Mouse (Mus musculus) kidney, postnatal 0 days (tissue): ENCODE results near the gene Kcnj14. TPM values are rescaled to one million over a fixed set of nuclear protein-coding genes. Genes with fewer than 3 reads are reported as not detected.
A peak's percentile ranks its signal among the peaks of the same experiment; 100 is the strongest.

Source experiments
- ATAC-seq: fragments of 200-750 bp; cut with Nextera tagmentation; replicated peaks from 2 replicates; pipeline ENCODE4 v1.8.0; 2017; ENCODE audit warnings: low read depth, moderate number of reproducible peaks, moderate TSS enrichment, moderate library complexity; ENCODE audit not compliant: low FRiP score
- DNase-seq: peaks from one replicate; pipeline ENCODE4 v3.0.0-alpha.2; 2016; ENCODE audit warnings: low spot score
- H3K27ac ChIP-seq: fragments of 300-500 bp; sonication (generic); 2 replicates; pipeline ENCODE4 v1.5.1; 2014; ENCODE audit warnings: mild to moderate bottlenecking
- H3K27me3 ChIP-seq: fragments of 300-500 bp; sonication (generic); 2 replicates; pipeline ENCODE4 v1.6.1; 2014; ENCODE audit warnings: low read length, mixed read lengths; ENCODE audit not compliant: insufficient read depth
- H3K36me3 ChIP-seq: fragments of 300-500 bp; sonication (generic); 2 replicates; pipeline ENCODE4 v1.6.1; 2014; ENCODE audit warnings: low read length, mixed read lengths; ENCODE audit not compliant: insufficient read depth
- H3K4me1 ChIP-seq: fragments of 300-500 bp; sonication (generic); replicated peaks from 2 replicates; pipeline ENCODE4 v1.6.1; 2014; ENCODE audit warnings: antibody characterized with exemption, low read length, mixed read lengths; ENCODE audit not compliant: insufficient read depth
- H3K4me2 ChIP-seq: fragments of 300-500 bp; sonication (generic); 2 replicates; pipeline ENCODE4 v1.6.1; 2014; ENCODE audit warnings: mild to moderate bottlenecking, low read length, moderate library complexity, mixed read lengths
- H3K4me3 ChIP-seq: fragments of 300-500 bp; sonication (generic); replicated peaks from 2 replicates; pipeline ENCODE4 v1.5.1; 2014; ENCODE audit warnings: low read depth, low read length
- H3K9ac ChIP-seq: fragments of 300-500 bp; sonication (generic); 2 replicates; pipeline ENCODE4 v1.6.1; 2014; ENCODE audit warnings: low read depth, low read length
- H3K9me3 ChIP-seq: fragments of 300-500 bp; sonication (generic); replicated peaks from 2 replicates; pipeline ENCODE4 v1.6.1; 2016; ENCODE audit warnings: low read length, inconsistent platforms, mixed read lengths
- CTCF ChIP-seq: IDR thresholded peaks from 2 replicates; pipeline ENCODE4 v1.5.1; 2016; ENCODE audit warnings: antibody characterized with exemption, low read depth, mild to moderate bottlenecking, moderate library complexity
- WGBS: fragments of 180-500 bp; shearing (Covaris S2); extraction: QIAGEN DNeasy Blood & Tissue Kit; methylation state at CpG from one replicate; pipeline ENCODE4 v1.1.7; 2014; 5-methylcytosine and 5-hydroxymethylcytosine counted together
- polyA plus RNA-seq: library from polyadenylated mRNA; unstranded; fragments of >200 nt; fragmentation: Nextera tagmentation; extraction: Ambion mirVana; gene quantifications from 2 replicates; pipeline ENCODE4 v1.2.1, GENCODE M21; 2015

The Kcnj14 gene
- polyA plus RNA-seq, 1 experiment from 2014 or later, result 0.80 TPM

GRCm38 (mm10) chr7:45833148-45833790, 8.7 kb upstream of the Kcnj14 start:
- no peak for TF ChIP-seq CTCF
- H3K4me2 ChIP-seq, result peak overlapping the region; percentile 55
- no peak overlapping the region for H3K27ac ChIP-seq
- ATAC-seq (0 out of 2 replicates have a peak, but pooled peaks have one; percentile 15), DNase-seq (no peak)
- peak overlapping the region; percentile 29 for H3K4me3 ChIP-seq
- H3K9ac ChIP-seq, result peak overlapping the region; percentile 47; the same call in 1 of the 2 replicates
- H3K27me3 ChIP-seq, result peaks cover 33% of the 10 kb centered on the region
- H3K4me1 ChIP-seq, result peaks cover 20% of the 10 kb centered on the region
- 1% methylated on average over 65 of the region's 86 CpGs for WGBS
- H3K9me3 ChIP-seq, result no peaks in the 10 kb centered on the region
- peaks cover 6% of the 10 kb centered on the region; the same call in 1 of the 2 replicates for H3K36me3 ChIP-seq

- no peak for TF ChIP-seq CTCF
- Histone ChIP-seq H3K9ac (no peak overlapping the region), H3K4me2 (peak overlapping the region; percentile 55), H3K27ac (no peak overlapping the region), H3K4me3 (peak overlapping the region; percentile 29), H3K36me3 (peaks cover 13% of the 10 kb centered on the region), H3K4me1 (peaks cover 20% of the 10 kb centered on the region), H3K9me3 (no peaks in the 10 kb centered on the region), H3K27me3 (peaks cover 33% of the 10 kb centered on the region)
- WGBS, result 11% methylated on average over 30 of the region's 30 CpGs
- ATAC-seq (no peak), DNase-seq (no peak)
Observed at GRCm38 (mm10) chr7:45832428-45832827, 7.8 kb upstream of the Kcnj14 start.

GRCm38 (mm10) chr7:45831128-45831525, 6.5 kb upstream of the Kcnj14 start:
- Histone ChIP-seq H3K27ac (no peak overlapping the region; the same call in 1 of the 2 replicates), H3K36me3 (peaks cover 24% of the 10 kb centered on the region), H3K4me1 (peaks cover 20% of the 10 kb centered on the region), H3K4me3 (peak overlapping the region; percentile 76), H3K9me3 (no peaks in the 10 kb centered on the region), H3K4me2 (peak overlapping the region; percentile 85), H3K27me3 (peaks cover 33% of the 10 kb centered on the region), H3K9ac (no peak overlapping the region)
- no peak for ATAC-seq
- no peak for TF ChIP-seq CTCF
- 18% methylated on average over 5 of the region's 5 CpGs for WGBS
- DNase-seq, result no peak

GRCm38 (mm10) chr7:45830427-45831127, 6.0 kb upstream of the Kcnj14 start, which contains the start of gene Grwd1:
Gene Grwd1 (minus strand): TSS chr7:45830944.
- Histone ChIP-seq H3K27me3 (peaks cover 33% of the 10 kb centered on the region), H3K4me2 (peak within 1 kb of the TSS; percentile 85), H3K36me3 (peaks cover 27% of the 10 kb centered on the region), H3K9ac (peak within 1 kb of the TSS; percentile 66), H3K27ac (peak within 1 kb of the TSS; percentile 43; the same call in 1 of the 2 replicates), H3K4me1 (peaks cover 20% of the 10 kb centered on the region), H3K9me3 (no peaks in the 10 kb centered on the region), H3K4me3 (peak within 1 kb of the TSS; percentile 76)
- peak; percentile 89 for ATAC-seq
- WGBS, result under 1% methylated on average over 35 of the region's 35 CpGs
- no peak for TF ChIP-seq CTCF
- peak; percentile 95 for DNase-seq

- no peak for ATAC-seq
- TF ChIP-seq CTCF, result no peak
- peaks cover 32% of the 10 kb centered on the region for H3K36me3 ChIP-seq
- no peaks in the 10 kb centered on the region for H3K27me3 ChIP-seq
- H3K27ac ChIP-seq, result no peak overlapping the region
- 89% methylated on average over 7 of the region's 7 CpGs for WGBS
- no peak overlapping the region for H3K4me2 ChIP-seq
- no peak overlapping the region for H3K9ac ChIP-seq
- no peak for DNase-seq
- peaks cover 6% of the 10 kb centered on the region for H3K4me1 ChIP-seq
- H3K9me3 ChIP-seq, result no peaks in the 10 kb centered on the region
- H3K4me3 ChIP-seq, result no peak overlapping the region
Observed at GRCm38 (mm10) chr7:45826631-45827030, 2.0 kb upstream of the Kcnj14 start.

- Histone ChIP-seq H3K27ac (no peak overlapping the region), H3K27me3 (no peaks in the 10 kb centered on the region), H3K36me3 (peaks cover 8% of the 10 kb centered on the region), H3K4me2 (no peak overlapping the region), H3K4me1 (no peaks in the 10 kb centered on the region), H3K9ac (no peak overlapping the region), H3K4me3 (no peak overlapping the region), H3K9me3 (no peaks in the 10 kb centered on the region)
- no peak for ATAC-seq
- TF ChIP-seq CTCF, result no peak
- no peak for DNase-seq
Observed at GRCm38 (mm10) chr7:45820913-45821312, 3.7 kb downstream of the Kcnj14 start.
